11 mouse cellular contexts compared by ENCODE assay signal in the genomic region with DNA sequence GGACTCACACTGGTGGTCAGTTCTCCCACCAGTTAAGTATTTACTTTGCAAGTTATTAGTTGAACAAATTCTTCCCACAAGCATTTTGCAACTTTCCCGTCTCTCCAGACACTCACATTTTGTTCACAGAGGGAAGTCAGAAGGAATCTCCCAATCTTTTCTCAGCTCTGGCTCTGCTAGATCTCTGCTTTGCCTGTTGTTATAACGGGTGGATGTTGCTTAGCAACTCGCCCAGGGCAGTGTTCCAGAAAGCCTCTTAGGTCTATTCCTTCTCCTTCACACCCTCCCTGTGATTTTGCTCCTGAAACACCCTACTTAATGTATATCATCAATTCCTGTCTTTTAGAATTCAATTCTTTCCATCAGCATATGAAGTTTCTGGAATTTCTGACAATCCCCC. TPM values are rescaled to one million over a fixed set of nuclear protein-coding genes. Genes with fewer than 3 reads are reported as not detected.
DNase-seq lines count a peak whose midpoint lies in the region; ATAC-seq and TF ChIP-seq lines count a peak whose summit lies in the region.
"Had no signal": no experiment of that assay in that cellular context is flagged by ENCODE, and none has a peak within 500 bp of the region (broad histone marks: within the 10 kb centered on the region; RNA-seq: fewer than 3 reads in every experiment).

No protein-coding gene starts in this region.

- H3K27ac ChIP-seq in hindbrain, postnatal 0 days: no peak overlapping the region
- H3K27ac ChIP-seq in hindbrain, embryonic 10.5 days: no peak overlapping the region

- peak; percentile 64; the same call in 1 of the 2 replicates for ATAC-seq in hindbrain, postnatal 0 days

- TF ChIP-seq CTCF in hindbrain, postnatal 0 days (IDR thresholded peaks at IDR 0.05; ENCODE audit: low read depth): no peak

- H3K9me3 ChIP-seq in hindbrain, postnatal 0 days (ENCODE audit: low read length): no peaks in the 10 kb centered on the region
- H3K9me3 ChIP-seq in hindbrain, embryonic 10.5 days: no peaks in the 10 kb centered on the region

- no peak overlapping the region for H3K4me3 ChIP-seq in hindbrain, postnatal 0 days (ENCODE audit: low read length)
- H3K4me3 ChIP-seq in hindbrain, embryonic 10.5 days: no peak overlapping the region

- no peaks in the 10 kb centered on the region for H3K27me3 ChIP-seq in hindbrain, postnatal 0 days (ENCODE audit: insufficient read depth, low read length)
- H3K27me3 ChIP-seq in hindbrain, embryonic 10.5 days (ENCODE audit: insufficient read depth, poor library complexity, severe bottlenecking): no peaks in the 10 kb centered on the region

- H3K36me3 ChIP-seq in hindbrain, postnatal 0 days (ENCODE audit: insufficient read depth, low read length): no peaks in the 10 kb centered on the region
- H3K36me3 ChIP-seq in hindbrain, embryonic 10.5 days: no peaks in the 10 kb centered on the region

- intact Hi-C loops in gastrocnemius, postnatal 36 days (cut with DNase I): no loop called here

- no peak overlapping the region for H3K9ac ChIP-seq in hindbrain, postnatal 0 days (replicated peaks; ENCODE audit: low read length)

- no peak overlapping the region for H3K4me2 ChIP-seq in hindbrain, postnatal 0 days (ENCODE audit: low read depth, low read length)

- peak; percentile 63 for DNase-seq in hindbrain, postnatal 0 days (ENCODE audit: low spot score)
- DNase-seq in hindbrain, embryonic 10.5 days (ENCODE audit: low spot score): no peak
- DNase-seq in brain, embryonic 18.5 days (ENCODE audit: low read depth, low spot score): peak; percentile 37
- peak; percentile 35 for DNase-seq in layer of hippocampus, adult 9-10 months (ENCODE audit: low spot score)
- DNase-seq in lung, postnatal 36 days: peak; percentile 30
- DNase-seq in thymus, postnatal 25 days: no peak
- no peak for DNase-seq in thymus, postnatal 0 days (ENCODE audit: low spot score)
- DNase-seq in gastrocnemius, postnatal 36 days: no peak
- DNase-seq: thymus, postnatal 36 days had no signal

- H3K4me1 ChIP-seq in hindbrain, postnatal 0 days (ENCODE audit: insufficient read depth, low read length): no peaks in the 10 kb centered on the region
- H3K4me1 ChIP-seq in hindbrain, embryonic 10.5 days (replicated peaks): no peaks in the 10 kb centered on the region

- 24% methylated on average over 3 of the region's 3 CpGs for WGBS in hindbrain, postnatal 0 days
- 48% methylated on average over 3 of the region's 3 CpGs for WGBS in hindbrain, embryonic 10.5 days

RNA-seq across cellular contexts. Expression of a gene that starts 28.9 kb away (rescaled TPM):
- total RNA-seq in hindbrain, postnatal 0 days (2014; rRNA removed): 4.8 and 5.3 TPM in 2 replicates
- polyA plus RNA-seq in hindbrain, postnatal 0 days (2015; fragmentation: Nextera tagmentation; extraction: Ambion mirVana): 3.4 and 4.0 TPM in 2 replicates
- polyA plus RNA-seq in hindbrain, embryonic 10.5 days (2016; fragmentation: Nextera tagmentation; extraction: Ambion mirVana): 3.0 and 4.4 TPM in 2 replicates
- polyA plus RNA-seq in thymus, postnatal 0 days (2015; fragmentation: Nextera tagmentation; extraction: Ambion mirVana): 0.16 and 0.22 TPM in 2 replicates
- total RNA-seq in gastrocnemius, postnatal 36 days (2021): not detected
- total RNA-seq: megakaryocyte progenitor cell, adult 5-6 weeks had no signal
- polyA plus RNA-seq: heart, postnatal 0 days had no signal

Comparison
In these comparisons a context has a peak if more than half of its experiments do, and no peak if none do; other contexts are left out.
1. DNase-seq: peak in hindbrain, postnatal 0 days (single experiment), brain, embryonic 18.5 days (single experiment), layer of hippocampus, adult 9-10 months (single experiment) and lung, postnatal 36 days (single experiment); none in hindbrain, embryonic 10.5 days (single experiment), thymus, postnatal 25 days (single experiment), thymus, postnatal 0 days (single experiment) and gastrocnemius, postnatal 36 days (0 of 2).